Mouse (Mus musculus) liver, adult 2 months (tissue): ENCODE data around the gene Adgre5.

Source experiments
- CTCF ChIP-seq: fragments of 200-500 bp; IDR thresholded peaks from 2 replicates; pipeline ENCODE4 v1.5.1; 2011; ENCODE audit warnings: low read depth, low read length, control low read depth
- POLR2A ChIP-seq: fragments of 200-500 bp; IDR thresholded peaks from 2 replicates; pipeline ENCODE4 v1.6.1; 2011; ENCODE audit warnings: low read length, control low read depth; ENCODE audit not compliant: insufficient read depth; ENCODE audit errors: extremely low read depth

- TF ChIP-seq CTCF (no peak), POLR2A (no peak)
Measured at GRCm38 (mm10) chr8:83703426-83703825, 37.7 kb downstream of the Adgre5 start.
